Mouse (Mus musculus) spleen, adult 2 months (tissue): ENCODE results near the gene Tmem179.

Experiments
- CTCF ChIP-seq: fragments of 200-500 bp; IDR thresholded peaks from 2 replicates; pipeline ENCODE4 v1.5.1; 2011; ENCODE audit warnings: mild to moderate bottlenecking, inconsistent platforms; ENCODE audit not compliant: insufficient read depth, insufficient read length, insufficient replicate concordance; ENCODE audit errors: extremely low read depth
- POLR2A ChIP-seq: fragments of 200-500 bp; IDR thresholded peaks from 2 replicates; pipeline ENCODE4 v1.6.1; 2011; ENCODE audit warnings: low read depth, low read length, inconsistent platforms

GRCm38 (mm10) chr12:112562462-112562861 lies 45.9 kb upstream of the Tmem179 start:
- TF ChIP-seq CTCF (no peak), POLR2A (no peak)
